Mouse (Mus musculus) forebrain, embryonic 14.5 days (tissue): ENCODE data around the gene Slc24a5. TPM values are rescaled to one million over a fixed set of nuclear protein-coding genes. Genes with fewer than 3 reads are reported as not detected.

Experiments used
- ATAC-seq: fragments of 200-750 bp; cut with Nextera tagmentation; 2 replicates; pipeline ENCODE4 v1.8.0; 2017; ENCODE audit warnings: mild to moderate bottlenecking, moderate library complexity
- DNase-seq: peaks from one replicate; pipeline ENCODE4 v3.0.0-alpha.2; 2015; ENCODE audit warnings: low spot score
- H3K27ac ChIP-seq: fragments of 300-500 bp; sonication (generic); 2 replicates; pipeline ENCODE4 v1.5.1; 2014; ENCODE audit warnings: low read depth, mild to moderate bottlenecking, control low read depth, low read length, moderate library complexity
- H3K27me3 ChIP-seq: fragments of 300-500 bp; sonication (generic); replicated peaks from 2 replicates; pipeline ENCODE4 v1.6.1; 2014; ENCODE audit warnings: low read length, control low read depth, mixed read lengths; ENCODE audit not compliant: control insufficient read depth, insufficient read depth
- H3K36me3 ChIP-seq: fragments of 300-500 bp; sonication (generic); 2 replicates; pipeline ENCODE4 v1.6.1; 2014; ENCODE audit warnings: low read length, control low read depth; ENCODE audit not compliant: control insufficient read depth, insufficient read depth
- H3K4me1 ChIP-seq: fragments of 300-500 bp; sonication (generic); 2 replicates; pipeline ENCODE4 v1.6.1; 2014; ENCODE audit warnings: antibody characterized with exemption, low read length, control low read depth; ENCODE audit not compliant: control insufficient read depth, insufficient read depth
- H3K4me2 ChIP-seq: fragments of 300-500 bp; sonication (generic); 2 replicates; pipeline ENCODE4 v1.6.1; 2014; ENCODE audit warnings: mild to moderate bottlenecking, control low read depth, low read length
- H3K4me3 ChIP-seq: fragments of 300-500 bp; sonication (generic); 2 replicates; pipeline ENCODE4 v1.5.1; 2014; ENCODE audit warnings: low read depth, low read length, control low read depth
- H3K9ac ChIP-seq: fragments of 300-500 bp; sonication (generic); 2 replicates; pipeline ENCODE4 v1.6.1; 2014; ENCODE audit warnings: mild to moderate bottlenecking, low read length, control low read depth, moderate library complexity
- H3K9me3 ChIP-seq: fragments of 300-500 bp; sonication (generic); replicated peaks from 2 replicates; pipeline ENCODE4 v1.6.1; 2016; ENCODE audit warnings: low read length, control low read depth, mixed read lengths; ENCODE audit not compliant: control insufficient read depth
- WGBS: fragments of 180-500 bp; shearing (Covaris S2); extraction: QIAGEN DNeasy Blood & Tissue Kit; methylation state at CpG from one replicate; pipeline ENCODE4 v1.1.7; 2014; 5-methylcytosine and 5-hydroxymethylcytosine counted together
- polyA plus RNA-seq: library from polyadenylated mRNA; unstranded; fragments of >200 nt; fragmentation: Nextera tagmentation; extraction: Ambion mirVana; gene quantifications from 2 replicates; pipeline ENCODE4 v1.2.1, GENCODE M21; 2014

Gene Slc24a5
- polyA plus RNA-seq, 1 experiment from 2014 or later: 3.6 TPM

GRCm38 (mm10) chr2:125126792-125127191, 58.9 kb downstream of the Slc24a5 start:
- ATAC-seq (no peak), DNase-seq (no peak)
- H3K9ac ChIP-seq: no peak overlapping the region
- H3K27me3 ChIP-seq: no peaks in the 10 kb centered on the region
- 81% methylated on average over 3 of the region's 3 CpGs for WGBS
- no peak overlapping the region for H3K4me2 ChIP-seq
- H3K4me3 ChIP-seq: no peak overlapping the region
- H3K27ac ChIP-seq: no peak overlapping the region
- no peaks in the 10 kb centered on the region for H3K9me3 ChIP-seq
- no peaks in the 10 kb centered on the region for H3K36me3 ChIP-seq
- H3K4me1 ChIP-seq: peaks cover 3% of the 10 kb centered on the region; the same call in 1 of the 2 replicates

GRCm38 (mm10) chr2:125134113-125134512, 66.2 kb downstream of the Slc24a5 start:
- Histone ChIP-seq H3K4me1 (peaks cover 6% of the 10 kb centered on the region; the same call in 1 of the 2 replicates), H3K4me3 (no peak overlapping the region), H3K36me3 (no peaks in the 10 kb centered on the region), H3K27me3 (no peaks in the 10 kb centered on the region), H3K27ac (no peak overlapping the region), H3K4me2 (no peak overlapping the region), H3K9me3 (no peaks in the 10 kb centered on the region), H3K9ac (no peak overlapping the region)
- WGBS: 19% methylated on average over 4 of the region's 4 CpGs
- ATAC-seq (no peak), DNase-seq (no peak)

- peak within 1 kb of the TSS; percentile 62 for H3K9ac ChIP-seq
- WGBS: under 1% methylated on average over 39 of the region's 39 CpGs
- H3K9me3 ChIP-seq: no peaks in the 10 kb centered on the region
- peaks cover 6% of the 10 kb centered on the region; the same call in 1 of the 2 replicates for H3K4me1 ChIP-seq
- ATAC-seq (peak; percentile 79), DNase-seq (peak; percentile 73)
- peak within 1 kb of the TSS; percentile 71 for H3K4me2 ChIP-seq
- peak within 1 kb of the TSS; percentile 70 for H3K27ac ChIP-seq
- H3K4me3 ChIP-seq: peak within 1 kb of the TSS; percentile 40
- H3K36me3 ChIP-seq: no peaks in the 10 kb centered on the region
- no peaks in the 10 kb centered on the region for H3K27me3 ChIP-seq
These were observed 68.2 kb downstream of the Slc24a5 start, which contains the start of gene Ctxn2 for GRCm38 (mm10) chr2:125135903-125136811. Gene Ctxn2 (plus strand): TSS chr2:125136692.

- no peak overlapping the region; the same call in 1 of the 2 replicates for H3K27ac ChIP-seq
- DNase-seq (no peak), ATAC-seq (no peak)
- H3K4me2 ChIP-seq: peak overlapping the region; percentile 71
- H3K4me3 ChIP-seq: peak overlapping the region; percentile 40
- H3K4me1 ChIP-seq: peaks cover 6% of the 10 kb centered on the region; the same call in 1 of the 2 replicates
- H3K27me3 ChIP-seq: no peaks in the 10 kb centered on the region
- H3K9ac ChIP-seq: no peak overlapping the region
- H3K9me3 ChIP-seq: no peaks in the 10 kb centered on the region
- 29% methylated on average over 7 of the region's 7 CpGs for WGBS
- H3K36me3 ChIP-seq: no peaks in the 10 kb centered on the region
These were observed 68.9 kb downstream of the Slc24a5 start for GRCm38 (mm10) chr2:125136846-125137245.

Other genes starting within 250 kb of the Slc24a5 start
- gene Myef2, start 55.5 kb downstream of the Slc24a5 start, polyA plus RNA-seq: 257 and 259 TPM in 2 replicates
- gene Ctxn2, start 68.6 kb downstream of the Slc24a5 start, polyA plus RNA-seq: 4.6 and 8.0 TPM in 2 replicates
- gene Slc12a1, start 84.4 kb downstream of the Slc24a5 start, polyA plus RNA-seq: 0.05 TPM in 1 of 2 replicates, not detected in the other
- gene Dut, start 179.1 kb downstream of the Slc24a5 start, polyA plus RNA-seq: 127 and 151 TPM in 2 replicates